Mouse (Mus musculus) limb, embryonic 11.5 days (tissue): ENCODE measurements at regions not wholly inside any gene's neighbourhood (a gene's known extent, or its start where the extent isn't known, plus 50 kb on each side); places are given as distances from the start of the nearest gene placed in this dataset.

Source experiments
- ATAC-seq: fragments of 200-750 bp; cut with Nextera tagmentation; 2 replicates; pipeline ENCODE4 v1.8.0; 2017; ENCODE audit warnings: low read depth; ENCODE audit not compliant: insufficient number of reproducible peaks, low FRiP score, low TSS enrichment
- DNase-seq: peaks from one replicate; pipeline ENCODE4 v3.0.0-alpha.2; 2015; ENCODE audit warnings: low spot score
- H3K27ac ChIP-seq: fragments of 300-500 bp; sonication (generic); replicated peaks from 2 replicates; pipeline ENCODE4 v1.5.1; 2014; ENCODE audit warnings: low read depth, mild to moderate bottlenecking, low read length
- H3K27me3 ChIP-seq: fragments of 300-500 bp; sonication (generic); 2 replicates; pipeline ENCODE4 v1.6.1; 2014; ENCODE audit warnings: mild to moderate bottlenecking, low read length, mixed read lengths; ENCODE audit not compliant: control insufficient read depth, insufficient read depth
- H3K36me3 ChIP-seq: fragments of 300-500 bp; sonication (generic); 2 replicates; pipeline ENCODE4 v1.6.1; 2014; ENCODE audit warnings: mild to moderate bottlenecking, low read length, moderate library complexity, mixed read lengths; ENCODE audit not compliant: control insufficient read depth, insufficient read depth
- H3K4me1 ChIP-seq: fragments of 300-500 bp; sonication (generic); 2 replicates; pipeline ENCODE4 v1.6.1; 2014; ENCODE audit warnings: low read length, mixed read lengths; ENCODE audit not compliant: control insufficient read depth, insufficient read depth
- H3K4me2 ChIP-seq: fragments of 300-500 bp; sonication (generic); 2 replicates; pipeline ENCODE4 v1.6.1; 2014; ENCODE audit warnings: low read depth, mild to moderate bottlenecking, moderate library complexity; ENCODE audit not compliant: severe bottlenecking
- H3K4me3 ChIP-seq: fragments of 300-500 bp; sonication (generic); 2 replicates; pipeline ENCODE4 v1.5.1; 2014; ENCODE audit warnings: low read depth, low read length
- H3K9ac ChIP-seq: fragments of 300-500 bp; sonication (generic); 2 replicates; pipeline ENCODE4 v1.6.1; 2014; ENCODE audit warnings: mild to moderate bottlenecking, low read length
- H3K9me3 ChIP-seq: fragments of 300-500 bp; sonication (generic); 2 replicates; pipeline ENCODE4 v1.6.1; 2016; ENCODE audit warnings: low read length; ENCODE audit not compliant: control insufficient read depth
- WGBS: fragments of 180-500 bp; shearing (Covaris S2); extraction: QIAGEN DNeasy Blood & Tissue Kit; methylation state at CpG from one replicate; pipeline ENCODE4 v1.1.7; 2014; 5-methylcytosine and 5-hydroxymethylcytosine counted together

DNA sequence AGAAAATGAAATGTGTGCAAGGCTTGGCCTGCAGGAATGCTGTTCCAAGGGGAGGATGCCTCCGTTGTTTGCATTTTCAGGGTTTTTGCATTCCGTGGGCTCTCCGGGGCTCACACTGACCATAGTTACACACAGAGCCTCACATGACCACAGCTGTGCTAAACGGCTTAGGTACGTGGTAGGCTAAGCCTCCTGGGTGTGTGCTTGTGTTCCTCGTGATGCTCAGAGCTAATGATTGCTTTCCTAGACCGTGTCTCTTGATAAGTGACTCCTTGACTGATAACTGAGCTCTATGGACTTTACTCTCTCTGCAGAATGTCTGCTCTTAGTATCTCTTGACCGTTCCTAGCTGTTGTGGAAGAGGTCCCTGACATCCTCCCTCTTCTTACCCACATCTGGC, 238.9 kb upstream of the Foxq1 start:
- 88% methylated on average over 8 of the region's 8 CpGs for WGBS
- no peak for ATAC-seq

DNA sequence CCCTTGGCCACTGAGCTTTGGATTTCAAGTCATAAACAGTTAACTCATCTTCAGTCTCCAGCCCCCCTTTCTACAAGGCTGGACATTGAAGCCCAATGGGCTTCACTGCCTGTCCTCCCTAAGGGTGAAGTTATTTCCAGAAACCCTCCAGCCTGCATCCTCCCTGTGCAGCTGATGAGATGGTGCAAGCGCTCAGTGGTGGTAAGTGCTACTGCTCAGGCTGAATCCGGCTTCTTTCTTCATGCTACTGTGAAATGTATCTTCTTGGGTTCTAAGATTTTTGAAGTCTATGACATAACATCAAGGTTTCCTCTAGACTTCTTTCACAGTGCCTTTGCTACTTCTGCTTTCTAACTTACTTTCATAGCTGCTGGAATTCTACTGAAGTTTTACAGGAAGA, 237.9 kb upstream of the Foxq1 start:
- Histone ChIP-seq H3K27me3 (no peaks in the 10 kb centered on the region), H3K9ac (no peak overlapping the region), H3K4me1 (no peaks in the 10 kb centered on the region), H3K9me3 (no peaks in the 10 kb centered on the region), H3K4me2 (no peak overlapping the region), H3K36me3 (no peaks in the 10 kb centered on the region), H3K4me3 (no peak overlapping the region), H3K27ac (no peak overlapping the region)
- ATAC-seq = no peak
- DNase-seq = no peak
- WGBS = 94% methylated on average over 2 of the region's 2 CpGs

More for the DNA sequence above, 238.9 kb upstream of the Foxq1 start:
- DNase-seq = no peak
- no peak overlapping the region for H3K9ac ChIP-seq
- H3K4me3 ChIP-seq = no peak overlapping the region
- no peaks in the 10 kb centered on the region for H3K4me1 ChIP-seq
- H3K27me3 ChIP-seq = no peaks in the 10 kb centered on the region
- H3K4me2 ChIP-seq = no peak overlapping the region
- no peaks in the 10 kb centered on the region for H3K36me3 ChIP-seq
- no peak overlapping the region for H3K27ac ChIP-seq
- no peaks in the 10 kb centered on the region for H3K9me3 ChIP-seq

- ATAC-seq (no peak), DNase-seq (no peak)
- H3K27ac ChIP-seq = no peak overlapping the region
- H3K4me3 ChIP-seq = no peak overlapping the region
- H3K9me3 ChIP-seq = no peaks in the 10 kb centered on the region
- H3K4me1 ChIP-seq = no peaks in the 10 kb centered on the region
- H3K9ac ChIP-seq = no peak overlapping the region
- H3K27me3 ChIP-seq = no peaks in the 10 kb centered on the region
- no peaks in the 10 kb centered on the region for H3K36me3 ChIP-seq
- no peak overlapping the region for H3K4me2 ChIP-seq
- WGBS = 76% methylated on average over 2 of the region's 2 CpGs
Observed at GRCm38 (mm10) chr13:31321411-31321810, 234.5 kb upstream of the Foxq1 start.

GRCm38 (mm10) chr13:31326269-31326851, 229.6 kb upstream of the Foxq1 start:
- no peak for ATAC-seq
- no peak overlapping the region for H3K9ac ChIP-seq

DNA sequence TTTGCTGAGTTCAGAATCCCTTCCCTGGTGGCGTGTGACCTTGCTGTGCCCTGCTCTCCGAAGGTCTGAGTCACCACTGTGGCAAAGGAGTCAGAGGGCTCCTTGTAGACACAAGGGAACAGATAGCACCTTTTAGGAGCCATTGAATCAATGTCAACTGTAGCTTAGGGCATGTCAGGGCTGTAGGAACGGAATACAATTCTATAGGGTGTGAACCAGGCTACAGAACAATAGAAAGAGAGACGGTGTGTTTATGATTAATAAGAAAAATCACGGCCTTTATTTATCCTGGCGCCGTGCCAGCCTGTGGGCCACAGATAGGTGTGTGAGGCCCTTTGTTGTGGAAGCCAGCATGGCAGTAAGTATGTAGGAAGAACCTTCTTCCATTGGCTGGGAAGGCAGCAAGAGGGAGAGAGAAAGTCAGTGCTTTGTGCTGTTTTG, 228.4 kb upstream of the Foxq1 start:
- H3K27ac ChIP-seq = no peak overlapping the region
- no peak overlapping the region for H3K4me3 ChIP-seq
- no peak for DNase-seq
- no peaks in the 10 kb centered on the region for H3K36me3 ChIP-seq
- no peak for ATAC-seq
- H3K4me1 ChIP-seq = no peaks in the 10 kb centered on the region
- no peak overlapping the region for H3K4me2 ChIP-seq
- no peaks in the 10 kb centered on the region for H3K9me3 ChIP-seq
- H3K9ac ChIP-seq = no peak overlapping the region
- H3K27me3 ChIP-seq = no peaks in the 10 kb centered on the region
- 90% methylated on average over 7 of the region's 7 CpGs for WGBS

More at GRCm38 (mm10) chr13:31326269-31326851, 229.6 kb upstream of the Foxq1 start:
- no peaks in the 10 kb centered on the region for H3K4me1 ChIP-seq
- no peaks in the 10 kb centered on the region for H3K36me3 ChIP-seq
- no peak overlapping the region for H3K4me2 ChIP-seq
- no peak for DNase-seq
- H3K9me3 ChIP-seq = no peaks in the 10 kb centered on the region
- no peaks in the 10 kb centered on the region for H3K27me3 ChIP-seq
- WGBS = 32% methylated on average over 12 of the region's 12 CpGs
- H3K4me3 ChIP-seq = no peak overlapping the region
- H3K27ac ChIP-seq = no peak overlapping the region

DNA sequence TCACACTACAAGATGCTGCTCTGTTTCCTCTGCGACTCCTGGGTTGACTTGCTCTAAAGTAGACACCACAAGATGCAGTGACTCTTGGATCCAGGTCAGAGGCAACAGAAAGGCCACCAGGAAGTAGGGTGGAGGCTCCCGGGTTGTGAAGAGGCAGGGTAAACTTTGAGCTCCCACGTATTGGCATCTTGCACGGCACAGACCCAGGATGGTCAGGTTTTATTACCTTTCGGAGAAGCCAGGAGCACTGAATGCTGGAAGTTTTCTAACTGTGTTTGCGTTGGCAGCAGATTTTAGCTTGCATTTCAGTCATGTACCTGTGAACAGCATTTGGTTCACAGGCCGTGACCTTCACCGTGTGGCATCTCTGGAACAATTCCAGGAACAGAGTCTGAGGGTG, 227.2 kb upstream of the Foxq1 start:
- no peaks in the 10 kb centered on the region for H3K4me1 ChIP-seq
- no peak overlapping the region for H3K4me2 ChIP-seq
- no peak for ATAC-seq
- no peak for DNase-seq
- no peaks in the 10 kb centered on the region for H3K9me3 ChIP-seq
- WGBS = 84% methylated on average over 8 of the region's 8 CpGs
- H3K9ac ChIP-seq = no peak overlapping the region
- H3K27ac ChIP-seq = no peak overlapping the region
- no peaks in the 10 kb centered on the region for H3K36me3 ChIP-seq
- no peaks in the 10 kb centered on the region for H3K27me3 ChIP-seq
- no peak overlapping the region for H3K4me3 ChIP-seq

DNA sequence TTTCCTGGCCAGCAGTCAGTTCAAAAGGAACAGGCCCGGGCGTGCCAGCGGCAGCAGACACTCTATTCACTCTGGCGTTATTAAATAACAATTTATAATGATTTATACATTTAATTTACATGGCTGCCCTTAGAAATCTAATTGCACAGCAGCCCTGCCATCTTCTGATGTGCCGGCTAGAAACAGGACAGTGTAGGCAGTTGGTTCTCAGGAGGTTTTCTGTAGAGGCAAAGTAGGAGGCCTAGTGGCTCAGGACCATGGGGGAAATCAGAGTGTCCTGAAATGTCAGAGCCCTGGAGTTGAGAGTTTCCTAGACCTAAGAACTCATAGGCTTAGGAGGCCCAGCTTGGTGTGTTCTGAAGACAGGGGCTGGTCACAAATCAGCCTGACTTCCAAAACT, 225.2 kb upstream of the Foxq1 start:
- Histone ChIP-seq H3K9me3 (no peaks in the 10 kb centered on the region), H3K4me1 (no peaks in the 10 kb centered on the region)
- 53% methylated on average over 5 of the region's 5 CpGs for WGBS

GRCm38 (mm10) chr13:31334981-31335380, 221.0 kb upstream of the Foxq1 start:
- Histone ChIP-seq H3K9ac (no peak overlapping the region), H3K27ac (no peak overlapping the region), H3K36me3 (no peaks in the 10 kb centered on the region), H3K4me1 (no peaks in the 10 kb centered on the region), H3K9me3 (no peaks in the 10 kb centered on the region), H3K4me3 (no peak overlapping the region), H3K4me2 (no peak overlapping the region), H3K27me3 (no peaks in the 10 kb centered on the region)
- ATAC-seq (no peak), DNase-seq (no peak)
- 91% methylated on average over 3 of the region's 3 CpGs for WGBS

More for the DNA sequence above, 225.2 kb upstream of the Foxq1 start:
- H3K27ac ChIP-seq = no peak overlapping the region
- H3K4me3 ChIP-seq = no peak overlapping the region
- H3K9ac ChIP-seq = no peak overlapping the region
- no peaks in the 10 kb centered on the region for H3K27me3 ChIP-seq
- no peak overlapping the region for H3K4me2 ChIP-seq
- no peaks in the 10 kb centered on the region for H3K36me3 ChIP-seq
- DNase-seq (peak; percentile 29), ATAC-seq (no peak)

- WGBS = 18% methylated on average over 6 of the region's 6 CpGs
- no peaks in the 10 kb centered on the region for H3K9me3 ChIP-seq
- ATAC-seq (no peak), DNase-seq (no peak)
- H3K4me1 ChIP-seq = no peaks in the 10 kb centered on the region
- H3K27me3 ChIP-seq = no peaks in the 10 kb centered on the region
- no peak overlapping the region for H3K4me3 ChIP-seq
- H3K9ac ChIP-seq = no peak overlapping the region
- no peak overlapping the region for H3K4me2 ChIP-seq
- no peaks in the 10 kb centered on the region for H3K36me3 ChIP-seq
- no peak overlapping the region for H3K27ac ChIP-seq
Observed at GRCm38 (mm10) chr13:31337631-31338030, 218.3 kb upstream of the Foxq1 start.
